Mouse (Mus musculus) small intestine, adult 10 weeks (tissue): Measurements from ENCODE around the gene Mxd1. TPM values are rescaled to one million over a fixed set of nuclear protein-coding genes. Genes with fewer than 3 reads are reported as not detected.

Experiments used
- polyA plus RNA-seq: library from polyadenylated mRNA; stranded (reverse); fragments of 350-450 nt; fragmentation: Illumina TruSeq; extraction: RNeasy Lipid Tissue Mini Kit (QIAGEN cat#74804); gene quantifications from one replicate; pipeline ENCODE4 v1.2.3, GENCODE M21; 2014; ENCODE audit warnings: low replicate concordance

The Mxd1 gene
- polyA plus RNA-seq = 155 TPM

GRCm38 (mm10) chr6:86668580-86669239 is at the start of gene Mxd1:
Gene Mxd1, minus strand, starts transcription at chr6:86669161.

GRCm38 (mm10) chr6:86683872-86684654 is 15.1 kb upstream of the Mxd1 start, which contains the start of gene Snrnp27:
Gene Snrnp27, minus strand, starts transcription at chr6:86684522.

GRCm38 (mm10) chr6:86627946-86628345 is 41.0 kb downstream of the Mxd1 start, which contains the start of gene Asprv1:
Gene Asprv1, plus strand, starts transcription at chr6:86628164.

Other genes with a start within 250 kb of the Mxd1 start
- gene Gm44790, start 242.5 kb downstream of the Mxd1 start, polyA plus RNA-seq = not detected
- gene C87436, start 230.8 kb downstream of the Mxd1 start, polyA plus RNA-seq = 7.0 TPM
- gene Pcbp1, start 142.8 kb downstream of the Mxd1 start, polyA plus RNA-seq = 113 TPM
- not detected for gene Asprv1, start 41.0 kb downstream of the Mxd1 start, polyA plus RNA-seq
- gene Snrnp27, start 15.4 kb upstream of the Mxd1 start, polyA plus RNA-seq = 93.1 TPM
- 66.8 TPM for gene Gmcl1, start 64.2 kb upstream of the Mxd1 start, polyA plus RNA-seq
- 1,000 TPM for gene Anxa4, start 124.4 kb upstream of the Mxd1 start, polyA plus RNA-seq
- 9.4 TPM for gene Aak1, start 180.4 kb upstream of the Mxd1 start, polyA plus RNA-seq